Comparison of ENCODE assay signal across 19 mouse cellular contexts in the genomic region with DNA sequence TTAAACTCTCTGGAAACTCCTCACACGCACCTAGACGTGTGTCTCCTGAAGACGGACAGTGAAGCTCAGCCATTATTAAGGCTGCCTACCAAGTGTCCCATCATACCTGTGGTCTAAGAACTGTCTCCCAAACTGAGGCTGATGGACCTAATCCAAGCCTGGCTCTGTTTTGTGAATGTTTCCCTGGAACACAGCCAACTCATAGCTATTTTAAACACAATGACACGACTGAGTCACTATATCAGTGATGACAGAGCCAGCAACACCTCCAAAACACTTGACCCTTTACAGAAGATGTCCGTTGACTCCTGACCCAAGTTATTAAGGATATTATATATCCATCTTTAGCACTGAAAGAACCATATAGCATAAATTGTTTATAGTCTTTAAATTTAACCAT. TPM values are rescaled to one million over a fixed set of nuclear protein-coding genes. Genes with fewer than 3 reads are reported as not detected.
DNase-seq lines count a peak whose midpoint lies in the region; ATAC-seq and TF ChIP-seq lines count a peak whose summit lies in the region.
"Had no signal": no experiment of that assay in that cellular context is flagged by ENCODE, and none has a peak within 500 bp of the region (broad histone marks: within the 10 kb centered on the region; RNA-seq: fewer than 3 reads in every experiment).

No protein-coding gene starts in this region.

- H3K9ac ChIP-seq in lung, postnatal 0 days (replicated peaks; ENCODE audit: low read depth): no peak overlapping the region
- no peak overlapping the region for H3K9ac ChIP-seq in heart, embryonic 14.5 days (ENCODE audit: low read length)
- H3K9ac ChIP-seq: embryonic facial prominence, embryonic 15.5 days; hindbrain, embryonic 12.5 days; limb, embryonic 12.5 days; liver, embryonic 15.5 days had no signal

- H3K4me2 ChIP-seq in lung, postnatal 0 days (replicated peaks; ENCODE audit: low read depth, low read length): no peak overlapping the region
- H3K4me2 ChIP-seq in heart, embryonic 14.5 days (ENCODE audit: low read length): peak overlapping the region; percentile 35
- H3K4me2 ChIP-seq: embryonic facial prominence, embryonic 15.5 days; hindbrain, embryonic 12.5 days; limb, embryonic 12.5 days; liver, embryonic 15.5 days had no signal

- no peaks in the 10 kb centered on the region for H3K27me3 ChIP-seq in lung, postnatal 0 days (replicated peaks; ENCODE audit: insufficient read depth, low read length)
- H3K27me3 ChIP-seq in heart, embryonic 14.5 days (ENCODE audit: control insufficient read depth, insufficient read depth, low read length): no peaks in the 10 kb centered on the region
- H3K27me3 ChIP-seq: embryonic facial prominence, embryonic 15.5 days; liver, embryonic 15.5 days had no signal

- H3K9me3 ChIP-seq in lung, postnatal 0 days (ENCODE audit: low read length): no peaks in the 10 kb centered on the region
- H3K9me3 ChIP-seq in heart, embryonic 14.5 days (ENCODE audit: control insufficient read depth, low read length): no peaks in the 10 kb centered on the region
- H3K9me3 ChIP-seq: embryonic facial prominence, embryonic 15.5 days; forebrain, embryonic 10.5 days; hindbrain, embryonic 12.5 days; limb, embryonic 12.5 days; liver, embryonic 15.5 days had no signal

- H3K4me3 ChIP-seq in lung, postnatal 0 days (ENCODE audit: low read depth, low read length): no peak overlapping the region
- no peak overlapping the region for H3K4me3 ChIP-seq in heart, embryonic 14.5 days (ENCODE audit: control insufficient read depth in 1 of 2, insufficient read depth in 1 of 2, low read depth in 1 of 2, low read length in 2 of 2)
- H3K4me3 ChIP-seq: embryonic facial prominence, embryonic 15.5 days; forebrain, embryonic 10.5 days; hindbrain, embryonic 12.5 days; layer of hippocampus, adult 2 months; limb, embryonic 12.5 days; liver, embryonic 15.5 days had no signal

- 54% methylated on average over 5 of the region's 5 CpGs for WGBS in lung, postnatal 0 days
- 34% methylated on average over 5 of the region's 5 CpGs for WGBS in heart, embryonic 14.5 days

- no peak for TF ChIP-seq CTCF in lung, postnatal 0 days (IDR thresholded peaks at IDR 0.05)

- no peak for TF ChIP-seq EP300 in lung, postnatal 0 days (IDR thresholded peaks at IDR 0.05)

- DNase-seq in lung, postnatal 0 days (ENCODE audit: low spot score): peak; percentile 36
- DNase-seq in lung, postnatal 25 days (ENCODE audit: low spot score): no peak
- DNase-seq in heart, adult 18-20 months: peak; percentile 60 to 63
- no peak for DNase-seq in left cerebral cortex, adult 18-20 months (ENCODE audit: low spot score in 2 of 2)
- DNase-seq in spleen, adult 12 weeks (ENCODE audit: low spot score): no peak
- DNase-seq in right cerebral cortex, postnatal 36 days (ENCODE audit: low spot score in 2 of 2): no peak
- DNase-seq: adrenal gland, adult 2 months; embryo, embryonic 11 days; gastrocnemius, postnatal 36 days; midbrain, embryonic 14.5 days; retina, postnatal 1 day had no signal

- H3K36me3 ChIP-seq in lung, postnatal 0 days (ENCODE audit: insufficient read depth, low read length): no peaks in the 10 kb centered on the region
- no peaks in the 10 kb centered on the region for H3K36me3 ChIP-seq in heart, embryonic 14.5 days (ENCODE audit: control insufficient read depth, insufficient read depth, low read length)
- H3K36me3 ChIP-seq: embryonic facial prominence, embryonic 15.5 days; forebrain, embryonic 10.5 days; hindbrain, embryonic 12.5 days; limb, embryonic 12.5 days; liver, embryonic 15.5 days had no signal

- peak; percentile 26; the same call in 1 of the 2 replicates for ATAC-seq in lung, postnatal 0 days
- peak; percentile 68; the same call in 1 of the 2 replicates for ATAC-seq in heart, embryonic 14.5 days (ENCODE audit: insufficient number of reproducible peaks, insufficient read depth, low FRiP score, low read depth)
- ATAC-seq: inflammation-experienced regulatory T-cells, adult 6 months had no signal

- H3K4me1 ChIP-seq in lung, postnatal 0 days (ENCODE audit: insufficient read depth, low read depth, low read length): 0 out of 2 replicates have a peak, but pooled peaks cover 2% of the 10 kb centered on the region
- H3K4me1 ChIP-seq in heart, embryonic 14.5 days (ENCODE audit: control insufficient read depth in 2 of 2, insufficient read depth in 2 of 2, low read length in 2 of 2): peaks cover 16% of the 10 kb centered on the region in 2 experiments
- H3K4me1 ChIP-seq: embryonic facial prominence, embryonic 15.5 days; forebrain, embryonic 10.5 days; hindbrain, embryonic 12.5 days; limb, embryonic 12.5 days had no signal

- no peak overlapping the region for H3K27ac ChIP-seq in lung, postnatal 0 days (ENCODE audit: low read length)
- peak overlapping the region; percentile 63 to 76 for H3K27ac ChIP-seq in heart, embryonic 14.5 days (replicated peaks in 1 of 2; ENCODE audit: control insufficient read depth in 1 of 2, insufficient read depth in 1 of 2, low read depth in 2 of 2, low read length in 2 of 2)
- H3K27ac ChIP-seq: embryonic facial prominence, embryonic 15.5 days; forebrain, embryonic 10.5 days; hindbrain, embryonic 12.5 days; layer of hippocampus, adult 2 months; limb, embryonic 12.5 days; liver, embryonic 15.5 days had no signal

RNA-seq across cellular contexts. Expression of gene Ripor2, which starts 43.0 kb away (rescaled TPM):
- 3.1 and 3.9 TPM in 2 replicates for polyA plus RNA-seq in lung, postnatal 0 days (2015; fragmentation: Nextera tagmentation; extraction: Ambion mirVana)
- total RNA-seq in heart, adult 18-20 months (2021): 10 to 100 TPM in 1 of 2 experiments, 1 to 10 TPM in 1; 7.0 to 11.4 TPM
- polyA plus RNA-seq in heart, embryonic 14.5 days (2014; fragmentation: Nextera tagmentation; extraction: Ambion mirVana): 13.1 and 16.5 TPM in 2 replicates
- 10 to 100 TPM; 60.1 to 61.7 TPM for total RNA-seq in left cerebral cortex, adult 18-20 months (2021)

Comparison
In these comparisons a context has a peak if more than half of its experiments do, and no peak if none do; other contexts are left out.
1. DNase-seq: peak in lung, postnatal 0 days (single experiment) and heart, adult 18-20 months (2 of 2); none in lung, postnatal 25 days (single experiment), left cerebral cortex, adult 18-20 months (0 of 2), spleen, adult 12 weeks (single experiment) and right cerebral cortex, postnatal 36 days (0 of 2).
2. RNA of gene Ripor2, which starts 43.0 kb away (total RNA-seq): 60.1 to 61.7 TPM in left cerebral cortex, adult 18-20 months; 7.0 to 11.4 TPM in heart, adult 18-20 months; every median in the first group is over 4 times any median in the second.